Mouse (Mus musculus) heart, postnatal 0 days (tissue): ENCODE data around the gene Dpy19l2. TPM values are rescaled to one million over a fixed set of nuclear protein-coding genes. Genes with fewer than 3 reads are reported as not detected.

Experiments
- ATAC-seq: fragments of 200-750 bp; cut with Nextera tagmentation; 2 replicates; pipeline ENCODE4 v1.8.0; 2017; ENCODE audit warnings: low read depth, moderate number of reproducible peaks, moderate library complexity; ENCODE audit not compliant: insufficient read depth
- DNase-seq: peaks from one replicate; pipeline ENCODE4 v3.0.0-alpha.2; 2016; ENCODE audit warnings: low spot score
- H3K27ac ChIP-seq: fragments of 300-500 bp; sonication (generic); 2 replicates; pipeline ENCODE4 v1.5.1; 2014; ENCODE audit warnings: low read depth, mild to moderate bottlenecking
- H3K27me3 ChIP-seq: fragments of 300-500 bp; sonication (generic); 2 replicates; pipeline ENCODE4 v1.6.1; 2014; ENCODE audit warnings: low read length, mixed read lengths; ENCODE audit not compliant: control insufficient read depth, insufficient read depth
- H3K36me3 ChIP-seq: fragments of 300-500 bp; sonication (generic); replicated peaks from 2 replicates; pipeline ENCODE4 v1.6.1; 2014; ENCODE audit warnings: low read length, mixed read lengths; ENCODE audit not compliant: control insufficient read depth, insufficient read depth
- H3K4me1 ChIP-seq: fragments of 300-500 bp; sonication (generic); 2 replicates; pipeline ENCODE4 v1.6.1; 2014; ENCODE audit warnings: antibody characterized with exemption; ENCODE audit not compliant: control insufficient read depth, insufficient read depth
- H3K4me2 ChIP-seq: fragments of 300-500 bp; sonication (generic); 2 replicates; pipeline ENCODE4 v1.6.1; 2014; ENCODE audit warnings: low read depth, mild to moderate bottlenecking, low read length, moderate library complexity
- H3K4me3 ChIP-seq: fragments of 300-500 bp; sonication (generic); 2 replicates; pipeline ENCODE4 v1.5.1; 2014; ENCODE audit warnings: low read depth, low read length
- H3K9ac ChIP-seq: fragments of 300-500 bp; sonication (generic); replicated peaks from 2 replicates; pipeline ENCODE4 v1.6.1; 2014; ENCODE audit warnings: low read depth, low read length, mixed read lengths
- H3K9me3 ChIP-seq: fragments of 300-500 bp; sonication (generic); replicated peaks from 2 replicates; pipeline ENCODE4 v1.6.1; 2016; ENCODE audit warnings: low read length; ENCODE audit not compliant: control insufficient read depth
- CTCF ChIP-seq: IDR thresholded peaks from 2 replicates; pipeline ENCODE4 v1.5.1; 2016; ENCODE audit warnings: antibody characterized with exemption, control low read depth, low read depth
- EP300 ChIP-seq: IDR thresholded peaks from 2 replicates; pipeline ENCODE4 v1.6.1; 2016; ENCODE audit warnings: antibody characterized with exemption, low read depth
- WGBS: fragments of 180-500 bp; shearing (Covaris S2); extraction: QIAGEN DNeasy Blood & Tissue Kit; methylation state at CpG from one replicate; pipeline ENCODE4 v1.1.7; 2014; 5-methylcytosine and 5-hydroxymethylcytosine counted together
- polyA plus RNA-seq: library from polyadenylated mRNA; unstranded; fragments of >200 nt; fragmentation: Nextera tagmentation; extraction: Ambion mirVana; gene quantifications from 2 replicates; pipeline ENCODE4 v1.2.1, GENCODE M21; 2015
- total RNA-seq: library from RNA; depleted of rRNA; stranded (reverse); fragments of >200 nt; gene quantifications from 2 replicates; pipeline ENCODE4 v1.2.3, GENCODE M21; 2014; ENCODE audit warnings: low replicate concordance

Gene Dpy19l2
- total and polyA plus RNA-seq, 2 experiments from 2014 or later, result not detected

- no peaks in the 10 kb centered on the region for H3K9me3 ChIP-seq
- TF ChIP-seq CTCF (no peak), EP300 (no peak)
- 96% methylated on average over 5 of the region's 5 CpGs for WGBS
- DNase-seq (no peak), ATAC-seq (no peak)
- no peaks in the 10 kb centered on the region for H3K27me3 ChIP-seq
- no peak within 1 kb of the TSS for H3K4me2 ChIP-seq
- no peak within 1 kb of the TSS for H3K4me3 ChIP-seq
- no peaks in the 10 kb centered on the region for H3K36me3 ChIP-seq
- no peaks in the 10 kb centered on the region for H3K4me1 ChIP-seq
- H3K9ac ChIP-seq, result no peak within 1 kb of the TSS
- H3K27ac ChIP-seq, result no peak within 1 kb of the TSS
These were observed 71.2 kb downstream of the Dpy19l2 start, which contains the start of gene Cypt4 for GRCm38 (mm10) chr9:24624896-24625295. Gene Cypt4 (plus strand): TSS chr9:24625196.

- ATAC-seq, result no peak
- WGBS, result 36% methylated on average over 2 of the region's 2 CpGs
- DNase-seq, result peak; percentile 5
- Histone ChIP-seq H3K9me3 (no peaks in the 10 kb centered on the region), H3K4me2 (no peak overlapping the region), H3K27me3 (no peaks in the 10 kb centered on the region), H3K9ac (no peak overlapping the region), H3K27ac (no peak overlapping the region), H3K36me3 (no peaks in the 10 kb centered on the region), H3K4me1 (no peaks in the 10 kb centered on the region), H3K4me3 (no peak overlapping the region)
- TF ChIP-seq CTCF (peak; percentile 31; the same call in 1 of the 2 replicates), EP300 (no peak)
These were observed 157.9 kb downstream of the Dpy19l2 start for GRCm38 (mm10) chr9:24538159-24538558.

- WGBS, result 56% methylated on average over 10 of the region's 10 CpGs
- Histone ChIP-seq H3K4me3 (no peak overlapping the region), H3K9ac (no peak overlapping the region), H3K27me3 (0 out of 2 replicates have a peak, but pooled peaks cover 3% of the 10 kb centered on the region), H3K27ac (no peak overlapping the region), H3K36me3 (no peaks in the 10 kb centered on the region), H3K4me1 (no peaks in the 10 kb centered on the region), H3K4me2 (no peak overlapping the region), H3K9me3 (no peaks in the 10 kb centered on the region)
- TF ChIP-seq CTCF (peak; percentile 89), EP300 (no peak)
- DNase-seq (peak; percentile 58), ATAC-seq (no peak)
These were observed 179.4 kb downstream of the Dpy19l2 start for GRCm38 (mm10) chr9:24516575-24517139.

- no peak overlapping the region for H3K4me3 ChIP-seq
- H3K27ac ChIP-seq, result no peak overlapping the region
- H3K36me3 ChIP-seq, result no peaks in the 10 kb centered on the region
- 64% methylated on average over 5 of the region's 5 CpGs for WGBS
- H3K9ac ChIP-seq, result no peak overlapping the region
- TF ChIP-seq CTCF (no peak), EP300 (no peak)
- 0 out of 2 replicates have a peak, but pooled peaks cover 3% of the 10 kb centered on the region for H3K27me3 ChIP-seq
- DNase-seq (no peak), ATAC-seq (no peak)
- H3K4me2 ChIP-seq, result no peak overlapping the region
- no peaks in the 10 kb centered on the region for H3K4me1 ChIP-seq
- no peaks in the 10 kb centered on the region for H3K9me3 ChIP-seq
These were observed 182.0 kb downstream of the Dpy19l2 start for GRCm38 (mm10) chr9:24514078-24514469.

- Histone ChIP-seq H3K4me1 (no peaks in the 10 kb centered on the region), H3K36me3 (no peaks in the 10 kb centered on the region), H3K9ac (no peak overlapping the region), H3K9me3 (no peaks in the 10 kb centered on the region), H3K27me3 (0 out of 2 replicates have a peak, but pooled peaks cover 3% of the 10 kb centered on the region), H3K4me3 (no peak overlapping the region), H3K27ac (no peak overlapping the region), H3K4me2 (no peak overlapping the region)
- WGBS, result 54% methylated on average over 9 of the region's 9 CpGs
- no peak for ATAC-seq
- DNase-seq, result no peak
- TF ChIP-seq CTCF (no peak), EP300 (no peak)
These were observed 182.6 kb downstream of the Dpy19l2 start for GRCm38 (mm10) chr9:24513290-24514077.
